Mouse (Mus musculus): ENCODE results near the gene Rnf113a2. TPM values are rescaled to one million over a fixed set of nuclear protein-coding genes. Genes with fewer than 3 reads are reported as not detected.

Rnf113a2 gene
- 0.15 TPM in 1 of 2 replicates, not detected in the other for total RNA-seq (2012; rRNA removed)
- under 1 TPM in 1 of 2 experiments, not detected in 1; 0.10 TPM for polyA plus RNA-seq (2012; ENCODE audit: insufficient read depth in 1 of 2, insufficient read length in 2 of 2, low read depth in 1 of 2, low replicate concordance in 2 of 2, missing spikeins in 1 of 2)

- DNase-seq (ENCODE audit: low read depth, low spot score) = no peak
- no peaks in the 10 kb centered on the region; a peak in 1 of 4 replicates for H3K36me3 ChIP-seq (ENCODE audit: control insufficient read depth in 1 of 2, insufficient read depth in 2 of 2, low read length in 2 of 2)
- TF ChIP-seq NELFE (IDR thresholded peaks at IDR 0.05; ENCODE audit: low read depth, low read length) = no peak
- peak in 1 of 2 experiments; percentile 23; a peak in 1 of 4 replicates for TF ChIP-seq POLR2A (IDR thresholded peaks at IDR 0.05; ENCODE audit: control insufficient read depth in 1 of 2, insufficient read depth in 1 of 2, low read depth in 1 of 2, low read length in 2 of 2, poor library complexity in 1 of 2)
- no peak for TF ChIP-seq ZNF384 (IDR thresholded peaks at IDR 0.05; ENCODE audit: low read depth, low read length)
- H3K79me2 ChIP-seq (ENCODE audit: control insufficient read depth, insufficient read depth, low read length, poor library complexity) = no peaks in the 10 kb centered on the region
- H3K9ac ChIP-seq (ENCODE audit: control insufficient read depth, low read depth, low read length, poor library complexity, severe bottlenecking) = no peak within 1 kb of the TSS
- no peaks in the 10 kb centered on the region for H3K4me1 ChIP-seq (ENCODE audit: control insufficient read depth in 1 of 2, insufficient read depth in 2 of 2, low read length in 2 of 2)
- no peaks in the 10 kb centered on the region for H3K9me3 ChIP-seq (replicated peaks; ENCODE audit: insufficient read depth, low read length)
- no peaks in the 10 kb centered on the region for H3K27me3 ChIP-seq (ENCODE audit: control insufficient read depth in 1 of 2, insufficient read depth in 2 of 2, low read length in 2 of 2)
- no peak within 1 kb of the TSS for H3K27ac ChIP-seq (ENCODE audit: control insufficient read depth, low read depth, low read length)
- no peak within 1 kb of the TSS for H3K4me3 ChIP-seq (ENCODE audit: control insufficient read depth in 1 of 2, insufficient read depth in 1 of 2, low read depth in 2 of 2, low read length in 2 of 2)
Measured at GRCm38 (mm10) chr12:84416834-84417604, at the start of gene Rnf113a2. Rnf113a2 (plus strand) TSS chr12:84417196.

- Histone ChIP-seq H3K79me2 (ENCODE audit: control insufficient read depth, insufficient read depth, low read length, poor library complexity) (0 out of 2 replicates have a peak, but pooled peaks cover 3% of the 10 kb centered on the region), H3K27ac (ENCODE audit: control insufficient read depth, low read depth, low read length) (no peak overlapping the region), H3K36me3 (ENCODE audit: control insufficient read depth in 1 of 2, insufficient read depth in 2 of 2, low read length in 2 of 2) (peaks cover 0 to 5% of the 10 kb centered on the region in 2 experiments; a peak in 2 of 4 replicates), H3K9ac (ENCODE audit: control insufficient read depth, low read depth, low read length, poor library complexity, severe bottlenecking) (no peak overlapping the region), H3K4me3 (ENCODE audit: control insufficient read depth in 1 of 2, insufficient read depth in 1 of 2, low read depth in 2 of 2, low read length in 2 of 2) (no peak overlapping the region), H3K27me3 (ENCODE audit: control insufficient read depth in 1 of 2, insufficient read depth in 2 of 2, low read length in 2 of 2) (no peaks in the 10 kb centered on the region), H3K4me1 (ENCODE audit: control insufficient read depth in 1 of 2, insufficient read depth in 2 of 2, low read length in 2 of 2) (no peaks in the 10 kb centered on the region), H3K9me3 (replicated peaks; ENCODE audit: insufficient read depth, low read length) (no peaks in the 10 kb centered on the region)
- TF ChIP-seq KAT2A (conservative IDR thresholded peaks at IDR 0.05; ENCODE audit: low read depth, low read length) (no peak), MEF2A (IDR thresholded peaks at IDR 0.05; ENCODE audit: extremely low read depth, insufficient replicate concordance, low read depth, low read length, poor library complexity, severe bottlenecking) (no peak), RAD21 (IDR thresholded peaks at IDR 0.05; ENCODE audit: low read depth, low read length) (no peak), ZMIZ1 (IDR thresholded peaks at IDR 0.05; ENCODE audit: low read depth, low read length) (no peak), ZNF384 (IDR thresholded peaks at IDR 0.05; ENCODE audit: low read depth, low read length) (no peak), USF1 (IDR thresholded peaks at IDR 0.05; ENCODE audit: low read depth, low read length) (no peak), CHD2 (IDR thresholded peaks at IDR 0.05; ENCODE audit: low read length) (no peak), RCOR1 (IDR thresholded peaks at IDR 0.05; ENCODE audit: low read depth, low read length) (no peak), JUND (IDR thresholded peaks at IDR 0.05; ENCODE audit: low read depth, low read length) (no peak), TAL1 (IDR thresholded peaks at IDR 0.05; ENCODE audit: low read length) (no peak), POLR2AphosphoS5 (IDR thresholded peaks at IDR 0.05; ENCODE audit: borderline replicate concordance, low read depth, low read length) (no peak), NRF1 (IDR thresholded peaks at IDR 0.05; ENCODE audit: insufficient read depth, low read depth, low read length, poor library complexity, severe bottlenecking) (no peak), GATA1 (IDR thresholded peaks at IDR 0.05; ENCODE audit: low read depth, low read length) (no peak), MAX (IDR thresholded peaks at IDR 0.05; ENCODE audit: low read length) (no peak)
- DNase-seq (ENCODE audit: low read depth, low spot score) = no peak
Measured at GRCm38 (mm10) chr12:84371647-84372046, 45.3 kb upstream of the Rnf113a2 start.

All from MEL (cell line).